Mouse (Mus musculus): ENCODE measurements at regions not wholly inside any gene's neighbourhood (a gene's known extent, or its start where the extent isn't known, plus 50 kb on each side); places are given as distances from the start of the nearest gene placed in this dataset.

DNA sequence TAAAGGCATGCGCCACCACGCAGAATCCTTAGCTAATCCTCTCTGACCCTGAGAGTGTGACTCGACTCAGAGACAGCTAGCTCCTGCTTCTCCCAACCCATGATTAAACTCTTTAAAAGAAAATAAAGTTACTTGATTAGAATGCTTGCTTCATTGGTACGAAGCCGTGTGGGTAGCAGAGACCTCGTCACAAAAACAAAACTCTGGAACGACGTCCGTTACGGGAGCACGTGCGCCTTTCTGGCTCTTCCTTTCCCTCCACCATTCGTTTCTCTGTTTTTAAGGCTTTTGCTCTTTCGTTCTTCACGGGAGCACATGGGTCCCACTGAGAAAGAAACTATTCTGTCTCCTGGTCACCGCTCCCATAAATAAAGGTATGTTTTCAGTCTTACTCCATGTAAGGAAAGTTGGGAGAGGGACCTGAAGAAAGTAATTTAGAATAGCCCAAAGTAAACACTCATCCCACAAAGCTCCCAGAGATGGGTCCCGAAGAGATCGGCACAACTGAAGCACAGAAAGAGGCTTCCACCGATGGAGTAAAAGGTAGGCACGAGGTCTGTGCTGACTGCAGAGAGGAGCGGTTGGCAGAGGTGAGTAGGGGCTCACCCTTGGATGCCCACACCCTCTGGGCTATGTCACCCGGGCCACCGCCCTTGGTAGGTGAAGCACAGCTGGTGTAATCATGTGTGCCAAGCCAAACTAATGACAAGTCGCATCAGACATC is 70.2 kb upstream of the Cpm start:
- H3K4me3 ChIP-seq (replicated peaks; ENCODE audit: low read length): no peak overlapping the region
- no peaks in the 10 kb centered on the region for H3K36me3 ChIP-seq (ENCODE audit: control insufficient read depth, insufficient read depth, low read length)
- no peak overlapping the region for H3K4me2 ChIP-seq (replicated peaks; ENCODE audit: low read depth, low read length, severe bottlenecking)
- 79% methylated on average over 24 of the region's 24 CpGs for WGBS
- H3K27ac ChIP-seq (replicated peaks; ENCODE audit: low read depth, low read length): no peak overlapping the region
- no peaks in the 10 kb centered on the region for H3K27me3 ChIP-seq (ENCODE audit: control insufficient read depth, insufficient read depth, low read length)
- no peaks in the 10 kb centered on the region for H3K9me3 ChIP-seq (ENCODE audit: control insufficient read depth, low read length)
- no peak for DNase-seq (ENCODE audit: low spot score)
- H3K4me1 ChIP-seq (ENCODE audit: control insufficient read depth, insufficient read depth, low read length): peaks cover 10% of the 10 kb centered on the region; the same call in 1 of the 2 replicates
- H3K9ac ChIP-seq (ENCODE audit: low read depth, low read length, severe bottlenecking): no peak overlapping the region
- no peak for TF ChIP-seq POLR2A (IDR thresholded peaks at IDR 0.05; ENCODE audit: borderline replicate concordance, extremely low read depth, insufficient read depth, insufficient read length)
- ATAC-seq (ENCODE audit: low FRiP score, low read depth): no peak

DNA sequence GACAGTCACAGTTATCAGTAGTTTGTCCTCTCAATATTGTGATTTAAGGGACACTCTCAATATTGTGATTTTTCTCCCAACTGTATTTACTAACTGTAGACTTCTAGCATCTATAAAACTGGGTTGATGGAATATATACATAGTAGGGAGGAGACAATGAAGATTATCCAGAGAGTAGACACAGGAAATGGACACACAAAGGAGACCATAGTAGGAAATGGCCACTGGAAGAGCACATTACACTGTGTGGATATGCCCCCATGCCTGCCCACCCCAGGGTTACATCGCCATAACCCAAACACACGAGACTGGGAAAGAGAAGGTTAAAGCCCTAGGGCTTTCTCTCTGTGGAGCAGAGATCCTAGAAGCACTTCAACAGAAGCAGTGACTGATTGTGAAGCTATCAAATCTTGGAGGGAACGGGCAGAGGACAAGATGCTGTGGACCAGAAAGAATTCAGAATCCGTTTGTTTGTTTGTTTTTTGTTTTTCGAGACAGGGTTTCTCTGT is 71.0 kb upstream of the Cpm start:
- Histone ChIP-seq H3K4me3 (replicated peaks; ENCODE audit: low read length) (no peak overlapping the region), H3K36me3 (ENCODE audit: control insufficient read depth, insufficient read depth, low read length) (no peaks in the 10 kb centered on the region), H3K27me3 (ENCODE audit: control insufficient read depth, insufficient read depth, low read length) (no peaks in the 10 kb centered on the region), H3K4me2 (replicated peaks; ENCODE audit: low read depth, low read length, severe bottlenecking) (no peak overlapping the region), H3K27ac (replicated peaks; ENCODE audit: low read depth, low read length) (no peak overlapping the region), H3K4me1 (ENCODE audit: control insufficient read depth, insufficient read depth, low read length) (peaks cover 10% of the 10 kb centered on the region; the same call in 1 of the 2 replicates), H3K9me3 (ENCODE audit: control insufficient read depth, low read length) (no peaks in the 10 kb centered on the region), H3K9ac (ENCODE audit: low read depth, low read length, severe bottlenecking) (no peak overlapping the region)
- DNase-seq (ENCODE audit: low spot score) (no peak), ATAC-seq (ENCODE audit: low FRiP score, low read depth) (no peak)
- WGBS: 85% methylated on average over 5 of the region's 5 CpGs
- TF ChIP-seq POLR2A (IDR thresholded peaks at IDR 0.05; ENCODE audit: borderline replicate concordance, extremely low read depth, insufficient read depth, insufficient read length): no peak

DNA sequence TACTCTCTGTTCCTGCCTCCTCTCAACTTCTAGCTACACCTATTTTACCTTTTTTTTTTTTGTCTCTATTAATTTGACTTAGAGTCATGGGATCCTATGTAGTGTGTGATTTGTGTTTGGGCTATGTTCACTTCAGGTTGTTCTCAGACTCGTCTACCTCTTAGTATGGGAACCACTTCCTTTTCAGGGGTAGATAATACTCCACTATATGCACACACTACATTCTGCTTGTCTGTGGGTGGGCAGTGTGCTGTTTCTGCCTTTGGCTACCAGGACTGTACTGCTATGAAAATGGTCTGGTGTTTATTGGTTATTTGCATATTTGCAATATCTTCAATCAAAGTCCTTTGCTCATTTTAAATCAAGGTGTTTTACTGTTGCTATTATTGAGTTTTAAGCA is 71.6 kb upstream of the Cpm start:
- H3K4me2 ChIP-seq (replicated peaks; ENCODE audit: low read depth, low read length, severe bottlenecking): no peak overlapping the region
- no peaks in the 10 kb centered on the region for H3K9me3 ChIP-seq (ENCODE audit: control insufficient read depth, low read length)
- no peak overlapping the region for H3K4me3 ChIP-seq (replicated peaks; ENCODE audit: low read length)
- H3K4me1 ChIP-seq (ENCODE audit: control insufficient read depth, insufficient read depth, low read length): peaks cover 10% of the 10 kb centered on the region; the same call in 1 of the 2 replicates
- WGBS: 88% methylated on average over 1 of the region's 1 CpGs
- TF ChIP-seq POLR2A (IDR thresholded peaks at IDR 0.05; ENCODE audit: borderline replicate concordance, extremely low read depth, insufficient read depth, insufficient read length): no peak
- no peaks in the 10 kb centered on the region for H3K27me3 ChIP-seq (ENCODE audit: control insufficient read depth, insufficient read depth, low read length)
- DNase-seq (ENCODE audit: low spot score): no peak
- no peaks in the 10 kb centered on the region for H3K36me3 ChIP-seq (ENCODE audit: control insufficient read depth, insufficient read depth, low read length)
- H3K27ac ChIP-seq (replicated peaks; ENCODE audit: low read depth, low read length): no peak overlapping the region
- ATAC-seq (ENCODE audit: low FRiP score, low read depth): no peak
- no peak overlapping the region for H3K9ac ChIP-seq (ENCODE audit: low read depth, low read length, severe bottlenecking)

DNA sequence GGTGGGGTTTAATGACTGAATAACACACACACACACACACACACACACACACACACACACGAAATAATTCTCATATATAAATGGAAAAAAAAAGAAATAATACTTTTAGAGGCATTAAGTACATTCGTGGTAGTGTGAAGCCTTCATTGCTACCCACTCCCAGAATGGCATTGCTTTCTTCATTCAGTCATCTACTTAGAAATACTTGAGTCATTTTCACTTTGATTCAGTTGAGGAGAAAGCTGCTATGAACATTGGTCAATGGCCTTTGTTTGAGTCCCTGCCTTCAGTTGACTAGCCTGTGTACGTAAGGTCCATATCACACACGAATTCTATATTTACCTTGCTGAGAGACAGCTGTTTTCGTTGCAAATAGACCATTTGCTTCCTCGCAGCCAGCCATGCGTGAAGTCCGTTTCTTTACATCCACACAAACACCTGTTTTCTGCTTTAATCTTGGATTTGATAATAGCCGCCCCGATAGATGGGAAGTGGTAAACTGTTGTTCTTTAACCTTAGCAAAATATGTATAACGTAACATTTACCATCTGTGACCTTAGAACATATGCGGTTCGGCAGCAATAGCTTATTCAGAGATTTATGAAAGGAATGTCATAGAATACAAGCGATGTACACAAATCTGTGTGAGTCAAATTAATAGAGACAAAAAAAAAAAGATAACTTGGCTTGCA is 72.3 kb upstream of the Cpm start:
- H3K27ac ChIP-seq (replicated peaks; ENCODE audit: low read depth, low read length): no peak overlapping the region
- no peak for DNase-seq (ENCODE audit: low spot score)
- H3K4me1 ChIP-seq (ENCODE audit: control insufficient read depth, insufficient read depth, low read length): peaks cover 14% of the 10 kb centered on the region; the same call in 1 of the 2 replicates
- no peak for ATAC-seq (ENCODE audit: low FRiP score, low read depth)
- no peak overlapping the region for H3K9ac ChIP-seq (ENCODE audit: low read depth, low read length, severe bottlenecking)
- no peaks in the 10 kb centered on the region for H3K9me3 ChIP-seq (ENCODE audit: control insufficient read depth, low read length)
- WGBS: 75% methylated on average over 14 of the region's 14 CpGs
- H3K27me3 ChIP-seq (ENCODE audit: control insufficient read depth, insufficient read depth, low read length): no peaks in the 10 kb centered on the region
- H3K4me2 ChIP-seq (replicated peaks; ENCODE audit: low read depth, low read length, severe bottlenecking): no peak overlapping the region
- no peaks in the 10 kb centered on the region for H3K36me3 ChIP-seq (ENCODE audit: control insufficient read depth, insufficient read depth, low read length)
- no peak for TF ChIP-seq POLR2A (IDR thresholded peaks at IDR 0.05; ENCODE audit: borderline replicate concordance, extremely low read depth, insufficient read depth, insufficient read length)
- no peak overlapping the region for H3K4me3 ChIP-seq (replicated peaks; ENCODE audit: low read length)

DNA sequence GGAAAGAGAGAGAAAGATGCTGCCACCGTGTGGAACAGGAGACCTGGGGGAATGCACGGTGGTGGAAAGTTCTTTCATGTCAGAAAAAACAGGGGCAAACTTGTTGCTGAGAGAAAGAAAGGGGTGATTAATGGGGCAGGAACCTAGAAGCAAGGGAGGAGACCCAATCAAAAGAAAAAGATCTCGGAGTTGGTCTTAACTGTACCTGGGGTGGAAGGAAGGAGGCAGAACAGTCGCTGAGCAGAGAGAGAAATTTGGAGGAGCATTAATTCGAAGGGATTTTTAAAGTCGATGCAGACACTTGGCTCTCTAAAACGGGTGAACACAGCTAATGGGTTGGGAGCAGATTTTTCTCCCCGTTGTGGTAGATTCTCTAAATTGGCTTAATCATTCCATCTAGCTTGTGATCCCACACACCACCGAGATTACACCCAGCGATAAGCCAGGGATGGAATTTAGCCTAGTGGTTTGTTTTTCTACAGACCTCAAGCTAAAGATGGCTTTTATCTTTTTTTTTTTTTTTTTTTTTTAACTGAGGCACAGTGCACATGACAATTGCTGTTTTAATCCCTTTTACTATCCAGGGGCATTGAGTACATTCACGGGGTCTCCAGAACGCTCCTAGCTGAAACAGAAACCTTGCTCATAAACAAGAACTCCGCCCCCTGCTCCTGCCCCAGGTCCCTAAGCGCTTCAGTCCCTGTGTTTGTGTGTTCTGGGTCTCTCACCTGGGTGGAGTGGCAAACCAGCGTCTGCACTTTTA is 73.1 kb upstream of the Cpm start:
- H3K4me1 ChIP-seq (ENCODE audit: control insufficient read depth, insufficient read depth, low read length): peaks cover 17% of the 10 kb centered on the region; the same call in 1 of the 2 replicates
- H3K4me2 ChIP-seq (replicated peaks; ENCODE audit: low read depth, low read length, severe bottlenecking): no peak overlapping the region
- DNase-seq (ENCODE audit: low spot score): no peak
- no peak overlapping the region for H3K4me3 ChIP-seq (replicated peaks; ENCODE audit: low read length)
- 22% methylated on average over 15 of the region's 15 CpGs for WGBS
- H3K9me3 ChIP-seq (ENCODE audit: control insufficient read depth, low read length): no peaks in the 10 kb centered on the region
- H3K27ac ChIP-seq (replicated peaks; ENCODE audit: low read depth, low read length): no peak overlapping the region
- TF ChIP-seq POLR2A (IDR thresholded peaks at IDR 0.05; ENCODE audit: borderline replicate concordance, extremely low read depth, insufficient read depth, insufficient read length): no peak
- ATAC-seq (ENCODE audit: low FRiP score, low read depth): no peak
- no peak overlapping the region for H3K9ac ChIP-seq (ENCODE audit: low read depth, low read length, severe bottlenecking)
- no peaks in the 10 kb centered on the region for H3K27me3 ChIP-seq (ENCODE audit: control insufficient read depth, insufficient read depth, low read length)
- H3K36me3 ChIP-seq (ENCODE audit: control insufficient read depth, insufficient read depth, low read length): no peaks in the 10 kb centered on the region

All from limb, embryonic 14.5 days (tissue).